Mouse (Mus musculus) stomach, postnatal 0 days (tissue): ENCODE results near the gene Lamc2. TPM values are rescaled to one million over a fixed set of nuclear protein-coding genes. Genes with fewer than 3 reads are reported as not detected.
A peak's percentile ranks its signal among the peaks of the same experiment; 100 is the strongest.

Source experiments
- ATAC-seq: fragments of 200-750 bp; cut with Nextera tagmentation; 2 replicates; pipeline ENCODE4 v1.8.0; 2017; ENCODE audit not compliant: low FRiP score, low TSS enrichment
- DNase-seq: peaks from one replicate; pipeline ENCODE4 v3.0.0-alpha.2; 2016; ENCODE audit warnings: low spot score
- H3K27ac ChIP-seq: fragments of 300-500 bp; sonication (generic); replicated peaks from 2 replicates; pipeline ENCODE4 v1.5.1; 2014; ENCODE audit warnings: mild to moderate bottlenecking, control low read depth
- H3K27me3 ChIP-seq: fragments of 300-500 bp; sonication (generic); 2 replicates; pipeline ENCODE4 v1.6.1; 2014; ENCODE audit warnings: low read length; ENCODE audit not compliant: control insufficient read depth, insufficient read depth
- H3K36me3 ChIP-seq: fragments of 300-500 bp; sonication (generic); 2 replicates; pipeline ENCODE4 v1.6.1; 2014; ENCODE audit warnings: low read length, mixed read lengths; ENCODE audit not compliant: control insufficient read depth, insufficient read depth
- H3K4me1 ChIP-seq: fragments of 300-500 bp; sonication (generic); replicated peaks from 2 replicates; pipeline ENCODE4 v1.6.1; 2014; ENCODE audit warnings: antibody characterized with exemption; ENCODE audit not compliant: control insufficient read depth, insufficient read depth
- H3K4me2 ChIP-seq: fragments of 300-500 bp; sonication (generic); replicated peaks from 2 replicates; pipeline ENCODE4 v1.6.1; 2014; ENCODE audit warnings: low read depth, mild to moderate bottlenecking, control low read depth, moderate library complexity
- H3K4me3 ChIP-seq: fragments of 300-500 bp; sonication (generic); 2 replicates; pipeline ENCODE4 v1.5.1; 2014; ENCODE audit warnings: low read depth, low read length, control low read depth
- H3K9ac ChIP-seq: fragments of 300-500 bp; sonication (generic); 2 replicates; pipeline ENCODE4 v1.6.1; 2014; ENCODE audit warnings: mild to moderate bottlenecking, low read length, control low read depth, mixed read lengths
- H3K9me3 ChIP-seq: fragments of 300-500 bp; sonication (generic); 2 replicates; pipeline ENCODE4 v1.6.1; 2016; ENCODE audit warnings: low read length; ENCODE audit not compliant: control insufficient read depth
- CTCF ChIP-seq: IDR thresholded peaks from 2 replicates; pipeline ENCODE4 v1.5.1; 2016; ENCODE audit warnings: antibody characterized with exemption, low read depth, mild to moderate bottlenecking, moderate library complexity
- EP300 ChIP-seq: optimal IDR thresholded peaks from 2 replicates; pipeline ENCODE3; 2016; ENCODE audit warnings: antibody characterized with exemption
- WGBS: fragments of 180-500 bp; shearing (Covaris S2); extraction: QIAGEN DNeasy Blood & Tissue Kit; methylation state at CpG from one replicate; pipeline ENCODE4 v1.1.7; 2014; 5-methylcytosine and 5-hydroxymethylcytosine counted together
- polyA plus RNA-seq: library from polyadenylated mRNA; unstranded; fragments of >200 nt; fragmentation: Nextera tagmentation; extraction: Ambion mirVana; gene quantifications from 2 replicates; pipeline ENCODE4 v1.2.1, GENCODE M21; 2015

Gene Lamc2
- polyA plus RNA-seq, 1 experiment from 2014 or later, result 17.6 TPM

DNA sequence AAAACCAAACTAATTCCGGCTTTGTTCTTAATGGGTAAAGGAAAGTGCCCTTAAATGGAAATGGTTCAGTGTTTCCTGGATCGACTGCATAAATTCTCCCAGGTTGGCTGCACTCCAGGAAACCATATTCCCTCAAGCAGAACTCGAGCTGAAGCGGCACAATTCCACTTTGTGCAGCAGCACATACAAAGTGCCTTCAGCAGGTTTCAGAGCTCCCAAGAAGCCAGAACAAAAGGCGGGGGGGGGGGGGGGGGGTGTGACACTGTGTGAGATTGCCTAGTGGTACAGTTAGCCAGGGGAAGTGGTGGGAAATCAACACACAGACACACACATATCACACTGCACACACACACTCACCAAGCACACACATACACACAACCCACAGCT lies 5.7 kb upstream of the Lamc2 start:
- DNase-seq (peak; percentile 58), ATAC-seq (peak; percentile 19; the same call in 1 of the 2 replicates)
- Histone ChIP-seq H3K4me1 (0 out of 2 replicates have a peak, but pooled peaks cover 4% of the 10 kb centered on the region), H3K4me2 (no peak overlapping the region), H3K27me3 (no peaks in the 10 kb centered on the region; the same call in 1 of the 2 replicates), H3K9ac (no peak overlapping the region), H3K4me3 (no peak overlapping the region), H3K27ac (peak overlapping the region; percentile 63), H3K36me3 (no peaks in the 10 kb centered on the region), H3K9me3 (no peaks in the 10 kb centered on the region)
- 22% methylated on average over 5 of the region's 5 CpGs for WGBS
- TF ChIP-seq EP300 (no peak), CTCF (no peak)

DNA sequence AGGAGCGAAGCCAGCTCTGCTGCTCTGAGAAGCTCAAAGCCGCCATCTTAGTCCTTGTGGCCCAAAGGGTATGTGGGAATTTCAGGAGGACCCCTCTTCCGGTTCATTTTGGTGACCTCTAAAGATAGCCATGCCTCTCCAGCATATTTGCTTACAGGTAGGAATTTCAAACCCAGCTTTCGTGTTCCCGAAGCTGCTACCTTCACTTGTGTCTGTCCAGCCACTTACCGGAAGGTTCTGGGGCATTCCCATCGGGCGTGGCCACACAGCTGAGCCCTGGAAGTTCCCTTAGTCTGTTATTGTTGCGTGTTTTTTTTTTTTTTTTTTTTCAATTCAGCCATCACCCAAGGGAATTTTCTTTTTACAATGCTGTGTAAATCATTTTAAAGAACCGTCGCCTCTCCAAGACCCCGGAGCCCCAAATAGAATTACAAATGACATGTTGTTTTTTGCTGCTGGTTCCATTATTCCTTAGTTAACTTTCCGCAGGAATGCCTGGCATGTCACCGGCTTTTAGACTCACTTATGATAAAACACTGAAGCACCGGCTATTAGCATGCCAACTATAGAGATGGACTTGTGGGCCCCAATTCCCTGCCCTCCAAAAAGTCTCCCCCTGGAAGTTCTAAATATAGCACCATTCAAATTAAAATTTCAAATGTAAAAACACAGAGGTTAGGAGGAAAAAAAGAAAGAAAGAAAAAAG lies 5.1 kb upstream of the Lamc2 start:
- H3K9me3 ChIP-seq, result no peaks in the 10 kb centered on the region
- no peaks in the 10 kb centered on the region for H3K36me3 ChIP-seq
- TF ChIP-seq EP300, result no peak
- TF ChIP-seq CTCF, result no peak
- H3K4me1 ChIP-seq, result 0 out of 2 replicates have a peak, but pooled peaks cover 4% of the 10 kb centered on the region
- peaks cover 2% of the 10 kb centered on the region; the same call in 1 of the 2 replicates for H3K27me3 ChIP-seq
- DNase-seq, result no peak
- no peak overlapping the region for H3K4me2 ChIP-seq
- H3K4me3 ChIP-seq, result no peak overlapping the region
- no peak overlapping the region for H3K9ac ChIP-seq
- ATAC-seq, result no peak
- 53% methylated on average over 15 of the region's 15 CpGs for WGBS
- peak overlapping the region; percentile 63 for H3K27ac ChIP-seq

DNA sequence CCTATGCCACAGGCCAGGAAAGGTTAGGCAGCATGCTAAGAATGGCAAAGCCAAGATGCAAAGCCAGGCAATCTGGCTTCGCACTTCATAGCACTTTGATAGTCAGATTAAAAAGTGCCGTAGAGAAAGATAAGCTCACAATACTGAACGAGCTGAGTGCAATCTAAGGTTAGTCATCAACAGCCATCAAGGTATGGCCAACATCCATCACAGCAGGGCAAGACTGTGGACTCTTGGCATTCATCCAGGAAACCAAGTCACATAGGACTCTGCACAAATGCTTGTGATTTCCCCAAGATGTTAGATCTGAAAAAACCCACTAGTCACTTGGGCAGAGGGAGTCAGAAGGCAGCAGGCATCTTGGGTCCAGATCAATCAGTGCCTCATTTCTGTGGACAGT lies 1.8 kb upstream of the Lamc2 start:
- Histone ChIP-seq H3K27me3 (peaks cover 2% of the 10 kb centered on the region; the same call in 1 of the 2 replicates), H3K9me3 (no peaks in the 10 kb centered on the region), H3K9ac (no peak overlapping the region), H3K4me1 (0 out of 2 replicates have a peak, but pooled peaks cover 9% of the 10 kb centered on the region), H3K4me2 (no peak overlapping the region), H3K36me3 (no peaks in the 10 kb centered on the region), H3K27ac (no peak overlapping the region), H3K4me3 (no peak overlapping the region)
- no peak for DNase-seq
- 51% methylated on average over 3 of the region's 3 CpGs for WGBS
- ATAC-seq, result no peak
- no peak for TF ChIP-seq CTCF
- no peak for TF ChIP-seq EP300

DNA sequence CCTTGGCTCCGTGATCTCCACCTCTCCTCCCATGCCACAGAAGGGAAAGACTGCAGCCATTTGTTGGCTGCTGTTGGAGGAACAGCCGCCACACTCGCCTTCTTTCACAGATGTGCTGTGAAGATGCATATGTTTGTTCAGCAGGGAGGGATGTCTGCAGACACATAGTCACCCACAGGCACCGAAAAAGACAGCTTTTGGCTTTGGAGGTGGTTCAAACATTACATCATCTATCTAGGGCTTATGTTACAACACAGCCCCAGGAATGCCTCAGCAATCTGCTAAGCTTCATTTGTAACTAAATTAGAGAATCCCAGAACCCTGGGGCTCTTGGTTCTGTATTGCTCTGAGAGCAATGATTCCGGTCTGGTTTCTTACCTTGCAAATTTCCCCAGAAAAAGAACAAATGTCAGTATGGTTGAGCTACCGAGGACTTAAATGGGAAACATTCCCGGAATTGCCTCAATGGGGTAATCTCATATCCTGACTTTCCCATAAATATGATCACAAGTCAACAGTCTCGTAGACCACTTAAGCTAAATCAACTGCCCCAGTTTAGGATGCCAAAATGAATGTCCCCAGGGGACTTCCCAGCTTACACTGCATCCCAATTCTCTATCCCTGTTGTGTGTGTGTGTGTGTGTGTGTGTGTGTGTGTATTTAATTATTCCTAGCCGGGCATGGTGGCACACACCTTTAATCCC lies 5.5 kb downstream of the Lamc2 start:
- H3K27me3 ChIP-seq, result no peaks in the 10 kb centered on the region
- 50% methylated on average over 9 of the region's 9 CpGs for WGBS
- no peaks in the 10 kb centered on the region for H3K9me3 ChIP-seq
- no peak for TF ChIP-seq EP300
- no peak for TF ChIP-seq CTCF
- no peak overlapping the region for H3K9ac ChIP-seq
- H3K36me3 ChIP-seq, result no peaks in the 10 kb centered on the region
- ATAC-seq, result peak; percentile 76; the same call in 1 of the 2 replicates
- no peak overlapping the region for H3K4me3 ChIP-seq
- 0 out of 2 replicates have a peak overlapping the region, but pooled peaks have one; percentile 5 for H3K27ac ChIP-seq
- no peak for DNase-seq
- no peak overlapping the region for H3K4me2 ChIP-seq
- 0 out of 2 replicates have a peak, but pooled peaks cover 2% of the 10 kb centered on the region for H3K4me1 ChIP-seq

DNA sequence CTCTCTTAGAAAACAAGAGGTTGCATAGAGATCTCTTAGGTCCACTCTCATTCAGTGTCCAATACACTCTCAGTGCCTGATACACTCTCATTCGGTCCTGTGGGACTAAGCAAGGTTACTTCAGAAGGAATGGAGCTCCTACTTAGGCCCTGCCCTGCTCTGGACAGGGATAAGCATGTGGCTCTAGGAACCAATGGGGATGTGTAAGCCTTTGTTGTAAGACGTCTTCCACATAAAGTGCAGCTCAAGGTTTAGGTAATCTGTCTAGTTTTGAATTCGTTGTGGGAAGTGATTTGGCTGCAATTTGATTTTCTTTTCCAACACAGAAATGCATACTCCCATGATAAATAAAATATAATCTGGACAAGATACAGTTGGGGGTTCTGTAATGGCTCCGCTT lies 6.1 kb downstream of the Lamc2 start:
- DNase-seq, result no peak
- WGBS, result 57% methylated on average over 4 of the region's 4 CpGs
- H3K27ac ChIP-seq, result 0 out of 2 replicates have a peak overlapping the region, but pooled peaks have one; percentile 35
- ATAC-seq, result no peak
- H3K9ac ChIP-seq, result no peak overlapping the region
- no peaks in the 10 kb centered on the region for H3K27me3 ChIP-seq
- H3K9me3 ChIP-seq, result no peaks in the 10 kb centered on the region
- H3K4me2 ChIP-seq, result no peak overlapping the region
- no peak overlapping the region for H3K4me3 ChIP-seq
- no peaks in the 10 kb centered on the region for H3K36me3 ChIP-seq
- no peaks in the 10 kb centered on the region for H3K4me1 ChIP-seq
- no peak for TF ChIP-seq CTCF
- no peak for TF ChIP-seq EP300

DNA sequence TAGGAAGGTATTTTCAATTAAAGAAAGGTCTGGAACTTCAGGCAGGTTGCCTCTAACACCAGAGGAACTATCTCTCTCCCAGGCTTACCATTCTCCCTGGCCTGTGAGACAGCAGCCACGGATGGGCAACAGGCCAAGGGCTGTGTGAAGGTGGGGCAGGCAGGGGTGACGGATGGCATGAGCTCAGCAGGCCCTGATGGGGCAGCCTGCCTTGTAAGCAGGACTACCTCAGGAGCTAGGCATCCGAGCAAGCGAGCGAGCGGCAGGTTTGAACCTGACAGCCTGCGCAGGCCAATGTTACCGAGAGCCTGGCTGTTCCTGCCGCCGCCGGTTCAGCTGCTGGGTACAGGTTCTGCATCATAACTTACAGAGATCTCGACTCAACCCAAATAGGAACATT lies 11.4 kb downstream of the Lamc2 start:
- ATAC-seq, result peak; percentile 74
- 0 out of 2 replicates have a peak overlapping the region, but pooled peaks have one; percentile 13 for H3K9ac ChIP-seq

More for the DNA sequence above, 11.4 kb downstream of the Lamc2 start:
- peak; percentile 67 for DNase-seq
- Histone ChIP-seq H3K4me1 (peaks cover 3% of the 10 kb centered on the region; the same call in 1 of the 2 replicates), H3K4me3 (no peak overlapping the region), H3K4me2 (no peak overlapping the region), H3K36me3 (no peaks in the 10 kb centered on the region), H3K27ac (no peak overlapping the region), H3K27me3 (no peaks in the 10 kb centered on the region), H3K9me3 (no peaks in the 10 kb centered on the region)
- 54% methylated on average over 12 of the region's 12 CpGs for WGBS
- TF ChIP-seq EP300 (no peak), CTCF (no peak)
